Mouse (Mus musculus): Measurements from ENCODE around the gene Nipa1. TPM values are rescaled to one million over a fixed set of nuclear protein-coding genes. Genes with fewer than 3 reads are reported as not detected.

Nipa1 gene
- total RNA-seq, 2 experiments from 2014 or later, result 39.1 to 46.1 TPM

DNA sequence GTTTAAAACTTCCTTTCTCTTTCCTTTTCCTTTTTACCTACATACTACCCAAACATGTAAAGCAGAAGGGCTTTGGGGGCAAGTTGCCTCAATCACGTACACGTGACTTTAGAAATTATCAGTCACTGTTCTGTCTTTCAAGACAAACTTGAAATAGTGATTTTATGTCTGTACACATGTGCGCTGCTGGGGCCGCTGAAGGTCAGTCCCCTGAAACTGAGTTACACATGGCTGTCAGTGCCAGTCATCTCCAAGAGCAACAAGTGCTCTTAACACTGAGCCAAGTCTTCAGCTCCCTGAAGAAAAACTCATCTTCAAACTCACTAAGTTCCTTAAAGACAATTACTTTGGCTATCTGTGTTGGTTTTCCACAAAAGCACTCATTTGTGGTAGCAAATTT is 61.8 kb downstream of the Nipa1 start:
- ATAC-seq (replicated peaks; ENCODE audit: low FRiP score, poor library complexity, severe bottlenecking), result no peak

DNA sequence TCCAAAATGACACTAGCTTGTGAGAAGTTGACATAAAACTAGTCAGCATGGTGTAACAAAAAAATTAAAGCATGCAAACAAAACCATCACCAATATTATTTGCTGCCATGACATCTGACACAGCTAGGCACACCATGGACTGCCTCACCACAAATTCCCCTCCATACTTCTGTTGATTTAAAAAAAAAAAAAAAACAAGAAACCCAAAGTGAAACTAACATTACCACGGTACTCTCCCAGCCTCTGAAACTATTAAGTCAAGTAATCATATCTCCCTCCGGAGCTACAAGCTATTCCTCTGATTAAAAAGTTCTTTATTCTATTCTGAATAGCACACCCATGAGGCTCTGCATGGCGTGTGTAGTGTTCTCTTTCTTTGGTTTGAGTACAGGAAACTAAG is 62.6 kb downstream of the Nipa1 start:
- no peak for ATAC-seq (replicated peaks; ENCODE audit: low FRiP score, poor library complexity, severe bottlenecking)

DNA sequence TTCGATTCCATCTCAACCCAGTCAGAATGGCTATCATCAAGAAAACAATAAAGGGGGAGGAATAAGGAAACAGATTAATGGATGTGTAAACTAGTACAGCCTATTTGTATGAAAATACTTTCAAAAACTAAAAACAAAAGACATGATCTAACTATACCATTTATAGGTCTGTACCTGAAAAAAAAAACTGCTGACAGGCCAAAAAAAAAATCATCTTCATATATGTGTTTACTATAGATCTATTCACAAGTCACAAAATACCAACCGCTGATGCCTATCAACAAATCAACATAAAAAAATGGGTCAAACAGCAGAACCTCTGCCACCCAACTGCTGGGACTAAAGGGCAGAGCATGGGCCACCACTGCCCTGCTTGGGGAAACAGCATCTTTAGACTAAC is 63.7 kb downstream of the Nipa1 start:
- no peak for ATAC-seq (replicated peaks; ENCODE audit: low FRiP score, poor library complexity, severe bottlenecking)

DNA sequence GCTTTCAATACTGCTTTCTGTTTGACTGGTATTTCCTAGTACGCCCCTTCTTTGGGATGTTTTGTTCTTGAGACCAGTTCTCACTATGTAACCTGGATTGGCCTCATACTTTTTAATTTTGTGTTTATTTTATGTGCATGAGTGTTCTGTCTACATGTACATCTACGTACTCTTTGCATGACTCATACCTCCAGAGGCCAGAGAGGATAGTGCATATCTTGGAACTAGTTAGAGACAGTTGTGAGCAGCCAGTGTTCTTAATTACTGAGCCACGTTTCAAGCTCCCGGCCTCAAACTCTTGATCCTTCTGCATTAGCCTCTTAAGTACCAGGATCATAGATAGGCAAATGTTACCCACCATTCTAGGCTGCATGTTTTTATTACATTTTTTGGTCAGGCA is 81.4 kb downstream of the Nipa1 start:
- ATAC-seq (replicated peaks; ENCODE audit: low FRiP score, poor library complexity, severe bottlenecking), result no peak

DNA sequence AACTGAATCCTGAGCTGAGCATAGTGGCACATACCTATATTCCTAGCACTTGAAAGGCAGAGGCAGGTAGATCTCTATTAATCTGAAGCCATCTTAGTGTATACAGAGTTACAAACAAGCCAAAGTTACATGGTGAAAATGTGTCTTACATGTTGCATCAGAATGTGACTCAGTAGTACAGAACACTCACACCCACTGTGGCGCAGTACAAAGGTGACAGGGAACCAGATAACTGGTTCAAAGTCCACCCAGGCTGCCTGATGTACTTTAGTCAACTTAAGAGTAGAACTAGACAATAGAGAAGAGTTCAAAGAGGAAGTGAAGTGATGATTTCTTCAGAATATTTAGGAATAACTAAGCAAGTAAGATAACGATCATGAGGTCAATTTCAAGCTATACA is 84.7 kb downstream of the Nipa1 start:
- ATAC-seq (replicated peaks; ENCODE audit: low FRiP score, poor library complexity, severe bottlenecking), result no peak

DNA sequence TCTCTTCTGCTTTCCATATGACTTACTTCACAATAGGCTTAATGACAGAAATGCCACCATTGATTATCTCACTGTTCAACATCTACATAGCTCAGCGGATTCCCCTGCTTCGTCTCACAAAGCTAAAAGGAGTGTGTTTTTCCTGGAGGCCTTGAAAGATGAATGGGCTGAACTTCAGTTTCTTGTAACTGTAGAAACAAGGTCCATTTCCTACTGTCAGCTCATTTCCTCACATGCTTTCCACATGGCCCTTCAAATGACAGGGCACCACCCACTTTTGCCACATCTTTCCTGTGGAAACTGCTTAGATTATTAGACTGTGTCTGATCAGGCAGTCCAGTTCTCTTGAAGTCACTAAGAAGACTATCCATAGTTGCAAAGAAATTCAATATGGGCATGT is 91.1 kb downstream of the Nipa1 start:
- no peak for ATAC-seq (replicated peaks; ENCODE audit: low FRiP score, poor library complexity, severe bottlenecking)

Other genes with a start within 250 kb of the Nipa1 start
- 14.7 and 24.5 TPM in 2 replicates for gene Tubgcp5, start 225.8 kb downstream of the Nipa1 start, total RNA-seq (2015; ENCODE audit: low replicate concordance)
- 14.5 and 17.3 TPM in 2 replicates for gene Tubgcp5, start 225.8 kb downstream of the Nipa1 start, total RNA-seq (2017; ENCODE audit: low replicate concordance)
- 10.5 and 11.9 TPM in 2 replicates for gene Cyfip1, start 178.2 kb downstream of the Nipa1 start, total RNA-seq (2015; ENCODE audit: low replicate concordance)
- gene Cyfip1, start 178.2 kb downstream of the Nipa1 start, total RNA-seq (2017; ENCODE audit: low replicate concordance), result 6.5 and 8.3 TPM in 2 replicates
- gene Nipa2, start 57.5 kb downstream of the Nipa1 start, total RNA-seq (2015; ENCODE audit: low replicate concordance), result 35.0 and 67.9 TPM in 2 replicates
- 38.0 and 47.7 TPM in 2 replicates for gene Nipa2, start 57.5 kb downstream of the Nipa1 start, total RNA-seq (2017; ENCODE audit: low replicate concordance)
- gene Herc2, start 30.2 kb upstream of the Nipa1 start, total RNA-seq (2015; ENCODE audit: low replicate concordance), result 39.0 and 65.6 TPM in 2 replicates
- gene Herc2, start 30.2 kb upstream of the Nipa1 start, total RNA-seq (2017; ENCODE audit: low replicate concordance), result 173 and 232 TPM in 2 replicates
- gene Oca2, start 219.8 kb upstream of the Nipa1 start, total RNA-seq (2015; ENCODE audit: low replicate concordance), result not detected in 2 replicates
- gene Oca2, start 219.8 kb upstream of the Nipa1 start, total RNA-seq (2017; ENCODE audit: low replicate concordance), result not detected in 2 replicates

All from erythroid progenitor cell, adult 5-6 weeks (primary cell).